Mouse (Mus musculus): ENCODE results near the gene Zfp970. TPM values are rescaled to one million over a fixed set of nuclear protein-coding genes. Genes with fewer than 3 reads are reported as not detected.
"Not testable (repeated sequence)": the region's sequence is repeated elsewhere in the genome, so short reads cannot be mapped to it uniquely, and the experiment has no call there.

The Zfp970 gene
- 10 to 100 TPM; 29.3 to 34.0 TPM for total RNA-seq (2021)
- long read RNA-seq, experiment 1, partial matches to known transcripts, result 6 of 18 reads
- long read RNA-seq, experiment 1, other reads (novel, unspliced or antisense), result 9 of 18 reads
- long read RNA-seq, experiment 2, partial matches to known transcripts, result 7 of 19 reads
- long read RNA-seq, experiment 2, other reads (novel, unspliced or antisense), result 10 of 19 reads

DNA sequence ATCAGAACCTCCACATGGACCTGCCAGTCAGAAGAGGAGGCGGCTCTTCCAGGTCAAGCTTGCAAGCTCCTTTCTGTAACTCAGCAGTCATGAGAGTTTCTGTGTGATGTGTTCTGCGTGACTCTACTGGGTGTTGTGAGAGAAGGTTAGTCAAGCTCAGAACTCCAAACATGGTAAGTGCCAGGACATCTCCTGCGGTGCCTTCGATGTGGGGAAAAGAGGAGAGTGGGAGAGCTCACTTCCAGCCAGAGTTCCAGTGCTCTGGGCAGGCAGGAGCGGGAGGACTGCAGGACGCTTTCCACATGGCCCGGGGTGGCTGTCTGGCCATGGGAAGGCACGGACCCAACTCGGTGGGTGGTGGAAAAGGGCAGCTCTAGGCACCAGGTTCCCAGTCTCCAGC lies at the start of gene Zfp970:
Gene Zfp970 (plus strand): TSS at position 58 of the 400 bp plus-strand sequence.
- H3K27ac ChIP-seq; intact Hi-C loops (cut with DNase I): not testable (repeated sequence)
- peak in 1 of 2 experiments; percentile 14 for DNase-seq (ENCODE audit: extremely low spot score in 1 of 2, low spot score in 2 of 2)
- peak within 1 kb of the TSS; percentile 54 for H3K4me3 ChIP-seq

DNA sequence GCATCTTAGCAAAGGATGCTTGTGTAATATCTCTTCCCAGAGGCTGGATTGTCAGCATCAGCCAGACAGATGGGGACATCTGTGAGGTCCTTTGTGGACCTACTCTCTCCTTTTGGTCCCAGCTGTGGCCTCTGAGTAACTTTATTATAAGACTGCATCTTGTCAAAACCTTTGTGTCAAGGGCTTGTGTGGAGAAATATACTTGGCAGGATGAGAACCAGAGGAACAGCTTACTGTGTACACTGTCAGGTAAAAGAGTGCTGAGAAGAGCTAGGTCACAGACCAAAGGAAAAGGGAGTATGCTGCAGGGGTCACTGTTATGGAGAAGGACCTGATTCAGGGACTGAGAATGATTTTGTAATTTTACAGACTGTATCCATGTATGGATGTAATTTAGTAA lies 3.7 kb downstream of the Zfp970 start:
- H3K4me3 ChIP-seq; intact Hi-C loops (cut with DNase I); H3K27ac ChIP-seq; DNase-seq (ENCODE audit: extremely low spot score in 1 of 2, low spot score in 2 of 2): not testable (repeated sequence)

DNA sequence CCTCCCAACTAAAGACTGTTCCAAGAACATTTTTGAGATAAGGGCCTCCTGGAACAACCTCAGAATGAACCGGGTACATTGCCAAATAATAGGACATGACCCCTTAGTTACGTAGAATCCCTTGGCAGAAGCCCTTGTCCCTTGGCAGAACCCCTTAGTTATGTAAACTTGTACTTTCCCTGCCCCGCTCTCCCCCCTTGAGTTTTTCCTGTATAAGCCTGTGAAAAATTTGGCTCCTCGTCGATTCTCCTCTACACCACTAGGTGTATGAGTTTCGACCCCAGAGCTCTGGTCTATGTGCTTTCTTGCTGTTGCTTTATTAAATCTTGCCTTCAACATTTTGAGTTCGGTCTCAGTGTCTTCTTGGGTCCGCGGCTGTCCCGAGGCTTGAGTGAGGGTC lies 7.7 kb downstream of the Zfp970 start:
- DNase-seq (ENCODE audit: extremely low spot score in 1 of 2, low spot score in 2 of 2); intact Hi-C loops (cut with DNase I); H3K27ac ChIP-seq; H3K4me3 ChIP-seq: not testable (repeated sequence)

DNA sequence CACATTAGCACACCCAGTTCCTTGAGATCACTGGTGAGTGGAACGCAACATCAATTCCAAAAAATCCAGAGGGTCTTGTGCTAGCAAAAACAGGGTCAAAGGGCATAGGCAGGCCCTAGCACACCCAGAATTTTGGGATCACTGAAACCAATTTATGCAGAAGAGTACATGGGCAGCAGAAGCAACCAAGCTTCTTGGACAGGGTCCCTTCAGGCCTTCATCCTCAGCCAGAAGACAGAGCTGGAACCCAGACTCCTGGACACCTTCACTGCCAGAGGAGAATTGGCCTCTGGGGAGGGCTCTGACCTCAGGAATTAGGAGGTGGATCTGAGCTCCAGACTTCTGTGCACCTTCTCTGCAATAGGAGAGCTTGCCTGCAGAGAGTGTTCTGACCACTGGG lies 17.4 kb downstream of the Zfp970 start:
- H3K27ac ChIP-seq; DNase-seq (ENCODE audit: extremely low spot score in 1 of 2, low spot score in 2 of 2); intact Hi-C loops (cut with DNase I); H3K4me3 ChIP-seq: not testable (repeated sequence)

DNA sequence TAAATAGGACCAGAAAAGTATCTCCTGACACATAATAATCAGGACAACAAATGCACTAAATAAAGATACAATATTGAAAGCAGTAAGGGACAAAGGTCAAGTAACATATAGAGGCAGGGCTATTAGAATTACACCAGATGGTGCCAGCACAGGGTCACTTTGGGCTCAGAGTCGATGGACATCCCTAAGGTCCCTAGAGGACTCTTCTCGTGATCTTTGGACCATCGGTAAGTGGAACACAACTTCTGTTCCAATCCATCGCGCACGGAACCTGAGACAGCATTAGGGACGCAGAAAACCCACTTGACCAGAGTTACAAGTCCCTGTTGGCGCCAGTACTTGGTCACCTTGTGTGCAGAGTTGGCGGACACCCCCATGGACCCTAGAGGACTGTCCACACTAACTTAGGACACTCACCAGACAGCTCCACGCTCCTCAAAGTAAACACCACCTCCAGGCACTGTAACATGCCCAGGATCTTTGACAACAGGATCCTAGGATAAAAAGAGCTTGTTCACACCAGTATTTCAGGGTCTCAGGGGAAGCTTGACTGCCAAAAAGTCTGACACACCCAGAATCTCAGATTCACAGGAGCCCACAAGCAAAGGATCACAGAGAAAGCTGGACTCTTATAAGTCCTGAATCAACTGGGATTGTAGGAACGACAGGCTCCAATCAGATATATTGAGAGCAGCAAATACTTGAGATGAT lies 18.9 kb downstream of the Zfp970 start:
- intact Hi-C loops (cut with DNase I); H3K4me3 ChIP-seq; H3K27ac ChIP-seq; DNase-seq (ENCODE audit: extremely low spot score in 1 of 2, low spot score in 2 of 2): not testable (repeated sequence)

DNA sequence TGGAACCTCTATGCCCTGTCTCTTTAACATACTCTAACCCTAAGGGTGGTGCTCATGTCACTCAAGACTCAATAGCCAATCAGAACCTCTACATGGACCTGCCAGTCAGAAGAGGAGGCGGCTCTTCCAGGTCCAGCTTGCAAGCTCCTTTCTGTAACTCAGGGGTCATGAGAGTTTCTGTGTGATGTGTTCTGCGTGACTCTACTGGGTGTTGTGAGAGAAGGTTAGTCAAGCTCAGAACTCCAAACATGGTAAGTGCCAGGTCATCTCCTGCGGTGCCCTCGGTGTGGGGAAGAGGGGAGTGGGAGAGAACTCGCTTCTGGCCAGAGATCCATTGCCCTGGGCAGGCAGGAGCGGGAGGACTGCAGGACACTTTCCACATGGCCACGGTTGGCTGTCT lies 33.5 kb downstream of the Zfp970 start, which contains the start of gene Gm14403:
Gene Gm14403 (plus strand): TSS at position 149 of the 400 bp plus-strand sequence.
- H3K27ac ChIP-seq; intact Hi-C loops (cut with DNase I); DNase-seq (ENCODE audit: extremely low spot score in 1 of 2, low spot score in 2 of 2): not testable (repeated sequence)
- peak within 1 kb of the TSS; percentile 48 for H3K4me3 ChIP-seq

DNA sequence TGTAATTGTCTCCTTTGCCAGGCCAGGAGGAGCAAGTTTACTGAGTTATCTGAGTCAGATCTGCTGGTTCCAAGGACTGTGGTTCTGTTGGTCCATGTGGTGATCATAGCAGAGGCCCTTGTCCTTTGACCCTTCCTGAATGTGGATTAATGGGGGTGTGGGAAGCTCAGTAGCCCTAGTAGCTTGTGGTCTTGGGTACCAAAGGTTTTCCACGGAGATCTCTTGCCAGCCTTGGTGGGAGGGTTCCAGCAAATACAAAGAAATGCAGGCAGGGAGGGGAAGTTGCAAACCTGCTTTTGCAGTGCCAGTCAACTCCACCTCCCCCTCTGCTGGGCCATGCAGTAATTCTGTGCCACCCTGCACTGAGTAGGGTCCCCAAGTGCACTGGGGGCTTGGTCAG lies 34.6 kb downstream of the Zfp970 start:
- intact Hi-C loops (cut with DNase I); H3K4me3 ChIP-seq; H3K27ac ChIP-seq; DNase-seq (ENCODE audit: extremely low spot score in 1 of 2, low spot score in 2 of 2): not testable (repeated sequence)

DNA sequence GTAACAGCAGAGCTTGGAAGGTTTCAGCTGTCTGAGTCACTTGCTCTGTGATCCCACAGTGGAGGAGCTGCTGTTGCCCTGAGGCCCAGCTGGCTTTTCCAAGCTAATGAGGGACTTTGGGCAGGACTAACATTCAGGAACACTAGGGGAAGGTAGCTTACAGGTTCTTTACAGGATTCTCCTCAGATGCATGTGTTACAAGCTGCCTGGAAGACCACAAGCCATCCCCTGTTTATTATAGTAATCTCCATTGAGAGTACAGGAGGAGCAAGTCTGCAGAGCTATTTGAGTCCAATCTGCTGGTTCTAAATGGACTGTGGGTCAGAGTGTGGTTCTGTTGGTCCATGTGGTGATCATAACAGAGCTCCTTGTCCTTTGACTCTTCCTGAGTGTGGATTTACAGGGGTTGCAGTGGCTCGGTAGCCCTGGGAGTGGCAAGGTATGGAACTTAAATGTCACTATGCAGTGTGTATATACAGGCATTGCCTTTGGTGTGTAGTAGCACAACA lies 40.7 kb downstream of the Zfp970 start:
- H3K27ac ChIP-seq; intact Hi-C loops (cut with DNase I); H3K4me3 ChIP-seq; DNase-seq (ENCODE audit: extremely low spot score in 1 of 2, low spot score in 2 of 2): not testable (repeated sequence)

DNA sequence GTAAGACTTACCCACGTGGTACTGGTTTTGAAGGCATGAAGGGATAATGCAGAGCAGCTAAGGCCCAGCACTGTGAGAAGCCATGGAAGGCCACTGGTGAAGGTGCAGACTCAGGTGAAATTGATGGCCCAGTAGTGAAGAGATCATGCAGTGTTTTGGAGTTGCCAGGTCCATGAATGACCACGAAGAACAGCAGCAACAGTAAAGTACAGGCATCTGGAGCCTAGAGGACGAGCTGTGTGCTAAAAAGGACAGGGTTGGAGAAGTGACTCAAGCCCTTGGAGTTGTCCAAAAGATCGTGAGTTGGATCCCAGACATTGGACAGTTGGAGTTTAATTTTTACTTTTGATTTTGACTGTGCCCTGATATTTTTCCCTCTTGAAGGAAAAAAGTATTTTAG lies 46.8 kb downstream of the Zfp970 start:
- intact Hi-C loops (cut with DNase I), result not testable (repeated sequence)

DNA sequence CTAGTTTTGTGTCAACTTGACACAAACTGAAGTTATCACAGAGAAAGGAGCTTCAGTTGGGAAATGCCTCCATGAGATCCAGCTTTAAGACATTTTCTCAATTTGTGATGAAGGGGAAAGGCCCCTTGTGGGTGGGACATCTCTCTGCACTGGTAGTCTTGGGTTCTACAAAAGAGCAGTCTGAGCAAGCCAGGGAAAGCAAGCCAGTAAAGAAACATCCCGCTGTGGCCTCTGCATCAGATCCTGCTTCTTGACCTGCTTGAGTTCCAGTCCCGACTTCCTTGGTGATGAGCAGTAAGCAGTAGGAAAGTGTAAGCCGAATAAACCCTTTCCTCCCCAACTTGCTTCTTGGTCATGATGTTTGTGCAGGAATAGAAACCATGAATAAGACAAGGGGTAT lies 47.4 kb downstream of the Zfp970 start:
- H3K27ac ChIP-seq; intact Hi-C loops (cut with DNase I); DNase-seq (ENCODE audit: extremely low spot score in 1 of 2, low spot score in 2 of 2); H3K4me3 ChIP-seq: not testable (repeated sequence)

More for the DNA sequence above, 46.8 kb downstream of the Zfp970 start:
- not testable (repeated sequence) for DNase-seq (ENCODE audit: extremely low spot score in 1 of 2, low spot score in 2 of 2); H3K4me3 ChIP-seq; H3K27ac ChIP-seq

DNA sequence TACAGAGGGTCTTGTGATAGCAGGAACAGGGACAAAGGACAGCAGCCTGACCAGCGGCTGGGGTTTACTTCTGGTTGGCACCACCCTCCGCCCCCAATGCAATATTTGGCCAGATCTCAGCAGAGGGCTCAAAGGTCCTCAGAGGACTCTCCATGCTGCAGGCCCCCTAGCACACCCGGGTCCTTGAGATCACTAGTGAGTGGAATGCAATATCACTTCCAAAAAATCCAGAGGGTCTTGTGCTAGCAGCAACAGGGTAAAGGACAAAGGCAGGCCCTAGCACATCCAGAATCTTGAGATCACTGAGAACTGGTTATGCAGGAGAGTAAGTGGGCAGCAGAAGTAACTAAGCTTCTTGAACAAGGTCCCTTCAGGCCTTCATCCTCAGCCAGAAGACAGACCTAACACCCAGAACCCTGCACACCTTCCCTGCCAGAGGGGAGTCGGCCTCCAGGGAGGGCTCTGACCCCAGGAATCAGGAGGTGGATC lies 49.5 kb downstream of the Zfp970 start:
- intact Hi-C loops (cut with DNase I); H3K4me3 ChIP-seq; DNase-seq (ENCODE audit: extremely low spot score in 1 of 2, low spot score in 2 of 2); H3K27ac ChIP-seq: not testable (repeated sequence)

DNA sequence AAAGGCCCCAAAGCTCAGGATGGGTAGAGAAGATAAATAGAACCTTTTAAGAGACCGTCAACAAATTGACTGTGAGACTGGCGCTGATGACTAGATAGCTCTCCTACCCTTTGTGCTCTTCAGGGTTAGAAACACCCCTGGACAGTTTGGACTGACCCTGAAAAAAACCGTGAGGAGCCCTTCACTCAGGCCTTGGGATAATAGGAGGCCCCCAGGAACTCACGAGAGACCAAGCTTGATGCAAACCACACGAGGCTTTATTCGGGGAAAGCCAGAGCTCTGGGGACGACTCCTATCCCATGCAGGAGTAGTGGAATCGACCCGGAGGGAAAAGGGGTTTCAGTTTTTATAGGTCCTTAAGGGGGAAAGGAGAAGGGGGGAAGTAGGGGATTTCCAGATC lies 53.2 kb downstream of the Zfp970 start:
- H3K27ac ChIP-seq; DNase-seq (ENCODE audit: extremely low spot score in 1 of 2, low spot score in 2 of 2); H3K4me3 ChIP-seq; intact Hi-C loops (cut with DNase I): not testable (repeated sequence)

DNA sequence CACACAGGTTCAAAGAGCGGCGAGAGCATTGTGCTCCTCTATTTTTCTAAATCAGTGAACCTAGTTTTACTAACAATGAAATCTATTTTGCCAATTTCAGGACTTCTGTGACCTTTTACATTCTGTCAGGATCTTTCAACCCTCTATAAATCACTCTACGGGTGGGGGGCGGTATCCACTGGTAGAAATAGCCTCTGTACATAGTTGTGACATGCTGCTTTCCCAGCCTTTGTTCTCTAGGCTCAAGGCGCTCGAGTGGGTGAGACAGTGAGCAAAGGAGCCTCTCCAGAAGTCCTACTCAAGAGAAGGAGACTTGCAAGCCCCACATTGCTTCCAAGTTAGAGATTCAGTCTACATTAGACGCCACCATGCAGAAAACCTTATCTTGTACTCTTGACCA lies 53.8 kb downstream of the Zfp970 start:
- DNase-seq (ENCODE audit: extremely low spot score in 1 of 2, low spot score in 2 of 2); intact Hi-C loops (cut with DNase I); H3K27ac ChIP-seq; H3K4me3 ChIP-seq: not testable (repeated sequence)

DNA sequence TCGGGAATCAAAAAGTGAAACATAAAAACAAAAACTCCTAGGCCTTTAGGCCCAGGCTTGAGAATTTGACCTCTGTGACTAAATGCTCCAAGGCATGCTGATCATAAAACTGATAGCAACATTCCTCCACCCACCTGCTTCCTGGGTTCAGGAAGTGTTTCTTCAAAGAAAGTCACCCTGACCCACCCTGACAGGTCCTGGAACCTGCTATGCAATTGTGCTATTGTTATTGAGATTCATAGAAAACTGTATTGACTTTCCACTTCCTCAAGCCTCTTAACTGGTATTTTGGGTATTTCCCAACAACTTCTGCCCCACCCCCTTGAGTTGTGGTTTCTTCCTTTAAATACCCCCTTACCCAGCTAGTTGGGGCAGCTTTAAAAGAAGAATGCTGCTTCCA lies 54.4 kb downstream of the Zfp970 start:
- DNase-seq (ENCODE audit: extremely low spot score in 1 of 2, low spot score in 2 of 2); H3K4me3 ChIP-seq; H3K27ac ChIP-seq; intact Hi-C loops (cut with DNase I): not testable (repeated sequence)
